In the genomic region with DNA sequence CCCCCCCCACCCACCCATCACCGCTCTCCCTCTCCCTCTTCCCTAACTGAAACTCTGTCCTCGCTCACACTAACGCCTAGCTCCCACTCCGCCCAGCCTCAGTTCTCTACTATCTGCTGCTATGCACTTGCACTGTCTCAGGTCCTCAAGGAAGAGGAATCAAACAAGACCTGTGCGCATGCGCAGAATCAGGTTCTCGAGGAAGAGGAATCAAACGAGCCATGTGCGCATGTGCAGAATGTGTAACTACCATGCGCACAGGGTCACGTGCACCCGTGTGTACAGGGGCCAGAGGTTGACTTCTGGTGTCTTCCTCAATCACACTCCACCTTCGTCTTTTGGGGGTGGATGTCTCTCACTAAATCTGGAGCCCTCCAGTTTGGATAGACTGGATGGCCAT, we compare ENCODE assay signal across 39 mouse cellular contexts. TPM values are rescaled to one million over a fixed set of nuclear protein-coding genes. Genes with fewer than 3 reads are reported as not detected.
"Had no signal": no experiment of that assay in that cellular context is flagged by ENCODE, and none has a peak within 500 bp of the region (broad histone marks: within the 10 kb centered on the region; RNA-seq: fewer than 3 reads in every experiment).

No protein-coding gene starts in this region.

- ATAC-seq: hindbrain, postnatal 0 days had no signal

- H3K9me3 ChIP-seq: hindbrain, embryonic 15.5 days; limb, embryonic 15.5 days had no signal

- H3K4me3 ChIP-seq: gastrocnemius, adult 2 months; heart, adult 2 months; heart, embryonic 13.5 days; heart, embryonic 15.5 days; hindbrain, embryonic 13.5 days; hindbrain, embryonic 15.5 days; kidney, embryonic 15.5 days; left cerebral cortex, adult 2 months; limb, embryonic 13.5 days; limb, embryonic 15.5 days had no signal

- H3K4me1 ChIP-seq: heart, embryonic 15.5 days; hindbrain, embryonic 13.5 days; hindbrain, embryonic 15.5 days; kidney, embryonic 15.5 days; limb, embryonic 13.5 days; limb, embryonic 15.5 days had no signal

- H3K27ac ChIP-seq: gastrocnemius, adult 2 months; heart, adult 2 months; heart, embryonic 13.5 days; heart, embryonic 15.5 days; hindbrain, embryonic 13.5 days; hindbrain, embryonic 15.5 days; hindbrain, postnatal 0 days; kidney, embryonic 15.5 days; kidney, postnatal 0 days; left cerebral cortex, adult 2 months; limb, embryonic 13.5 days; limb, embryonic 15.5 days had no signal

- H3K4me2 ChIP-seq: heart, embryonic 11.5 days; heart, embryonic 13.5 days; heart, embryonic 15.5 days; hindbrain, embryonic 13.5 days; hindbrain, embryonic 15.5 days; kidney, embryonic 15.5 days; limb, embryonic 13.5 days; limb, embryonic 15.5 days had no signal

- DNase-seq: gastrocnemius, adult 2 months; gastrocnemius, postnatal 10 days; gastrocnemius, postnatal 25 days; heart, adult 11 months; heart, adult 2 months; heart, postnatal 14 days; heart, postnatal 36 days; kidney, adult 11 months; kidney, adult 2 months; kidney, adult 9 months; kidney, postnatal 14 days; kidney, postnatal 36 days had no signal

- H3K9ac ChIP-seq: heart, embryonic 13.5 days; heart, embryonic 15.5 days; hindbrain, embryonic 13.5 days; hindbrain, embryonic 15.5 days; kidney, embryonic 15.5 days; limb, embryonic 13.5 days; limb, embryonic 15.5 days had no signal

- H3K27me3 ChIP-seq: heart, embryonic 13.5 days; heart, embryonic 15.5 days; hindbrain, embryonic 13.5 days; hindbrain, embryonic 15.5 days; kidney, embryonic 15.5 days; limb, embryonic 13.5 days; limb, embryonic 15.5 days had no signal

- H3K36me3 ChIP-seq: heart, embryonic 13.5 days; heart, embryonic 15.5 days; hindbrain, embryonic 13.5 days; hindbrain, embryonic 15.5 days; kidney, embryonic 15.5 days; limb, embryonic 13.5 days; limb, embryonic 15.5 days had no signal

RNA-seq across cellular contexts. Expression of a gene that starts 45.0 kb away (rescaled TPM):
- total RNA-seq: gastrocnemius, adult 2 months; gastrocnemius, postnatal 10 days; gastrocnemius, postnatal 25 days; heart, adult 2 months; heart, postnatal 14 days; heart, postnatal 36 days; hematopoietic stem cell, adult 5-6 weeks; hindbrain, postnatal 0 days; layer of hippocampus, adult 18-20 months; layer of hippocampus, adult 8-10 months; layer of hippocampus, postnatal 10 days; layer of hippocampus, postnatal 25 days; left cerebral cortex, adult 2 months; left cerebral cortex, postnatal 14 days; left cerebral cortex, postnatal 36 days; liver, adult 2 months had no signal
- polyA plus RNA-seq: frontal cortex, adult 2 months; gonadal fat pad, adult 2 months; heart, adult 2 months; heart, embryonic 11.5 days; heart, embryonic 13.5 days; heart, embryonic 15.5 days; heart, postnatal 0 days; hindbrain, embryonic 11.5 days; hindbrain, embryonic 13.5 days; hindbrain, embryonic 15.5 days; hindbrain, postnatal 0 days; intestine, embryonic 14.5 days; intestine, embryonic 16.5 days; kidney, adult 2 months; kidney, embryonic 15.5 days; kidney, postnatal 0 days; large intestine, adult 2 months; limb, embryonic 11.5 days; limb, embryonic 13.5 days; limb, embryonic 15.5 days; liver, adult 2 months had no signal

RNA-seq across cellular contexts. Expression of a gene that starts 55.2 kb away (rescaled TPM):
- total RNA-seq: gastrocnemius, adult 2 months; gastrocnemius, postnatal 10 days; gastrocnemius, postnatal 25 days; heart, adult 2 months; heart, postnatal 14 days; heart, postnatal 36 days; hematopoietic stem cell, adult 5-6 weeks; hindbrain, postnatal 0 days; layer of hippocampus, adult 18-20 months; layer of hippocampus, adult 8-10 months; layer of hippocampus, postnatal 10 days; layer of hippocampus, postnatal 25 days; left cerebral cortex, adult 2 months; left cerebral cortex, postnatal 14 days; left cerebral cortex, postnatal 36 days; liver, adult 2 months had no signal
- polyA plus RNA-seq: frontal cortex, adult 2 months; gonadal fat pad, adult 2 months; heart, adult 2 months; heart, embryonic 11.5 days; heart, embryonic 13.5 days; heart, embryonic 15.5 days; heart, postnatal 0 days; hindbrain, embryonic 11.5 days; hindbrain, embryonic 13.5 days; hindbrain, embryonic 15.5 days; hindbrain, postnatal 0 days; intestine, embryonic 14.5 days; intestine, embryonic 16.5 days; kidney, adult 2 months; kidney, embryonic 15.5 days; kidney, postnatal 0 days; large intestine, adult 2 months; limb, embryonic 11.5 days; limb, embryonic 13.5 days; limb, embryonic 15.5 days; liver, adult 2 months had no signal
